Mouse (Mus musculus) right cerebral cortex, postnatal 25 days (tissue): ENCODE data around the gene Tmbim7.
"Not testable (repeated sequence)": the region's sequence is repeated elsewhere in the genome, so short reads cannot be mapped to it uniquely, and the experiment has no call there.

Experiments
- DNase-seq: peaks from one replicate; pipeline ENCODE4 v3.0.0; 2022

Gene Tmbim7

GRCm38 (mm10) chr5:3650881-3651280 is at the start of gene Tmbim7:
TSS of gene Tmbim7 (plus strand) at chr5:3651181.
- no peak for DNase-seq

- DNase-seq: no peak
Measured at GRCm38 (mm10) chr5:3607114-3607513, 43.9 kb upstream of the Tmbim7 start.

- DNase-seq: no peak
Measured at GRCm38 (mm10) chr5:3609241-3609640, 41.7 kb upstream of the Tmbim7 start.

- not testable (repeated sequence) for DNase-seq
Measured at GRCm38 (mm10) chr5:3611835-3612234, 39.1 kb upstream of the Tmbim7 start.

- DNase-seq: no peak
Measured at GRCm38 (mm10) chr5:3620486-3620885, 30.5 kb upstream of the Tmbim7 start.

GRCm38 (mm10) chr5:3630055-3630454 is 20.9 kb upstream of the Tmbim7 start:
- no peak for DNase-seq

- no peak for DNase-seq
Measured at GRCm38 (mm10) chr5:3631512-3632271, 19.3 kb upstream of the Tmbim7 start.

- DNase-seq: no peak
Measured at GRCm38 (mm10) chr5:3632285-3632684, 18.7 kb upstream of the Tmbim7 start.

- DNase-seq: no peak
Measured at GRCm38 (mm10) chr5:3633315-3633714, 17.7 kb upstream of the Tmbim7 start.

GRCm38 (mm10) chr5:3633951-3634350 is 17.0 kb upstream of the Tmbim7 start:
- no peak for DNase-seq

- DNase-seq: no peak
Measured at GRCm38 (mm10) chr5:3635286-3635685, 15.7 kb upstream of the Tmbim7 start.

- DNase-seq: no peak
Measured at GRCm38 (mm10) chr5:3644621-3645020, 6.4 kb upstream of the Tmbim7 start.

GRCm38 (mm10) chr5:3645326-3645725 is 5.7 kb upstream of the Tmbim7 start:
- DNase-seq: no peak

GRCm38 (mm10) chr5:3646539-3646938 is 4.4 kb upstream of the Tmbim7 start:
- no peak for DNase-seq

GRCm38 (mm10) chr5:3646991-3647707 is 3.8 kb upstream of the Tmbim7 start:
- DNase-seq: peak; percentile 37

- peak; percentile 78 for DNase-seq
Measured at GRCm38 (mm10) chr5:3647708-3648121, 3.3 kb upstream of the Tmbim7 start.

GRCm38 (mm10) chr5:3648206-3648848 is 2.7 kb upstream of the Tmbim7 start:
- DNase-seq: no peak

- DNase-seq: no peak
Measured at GRCm38 (mm10) chr5:3648849-3649210, 2.2 kb upstream of the Tmbim7 start.

- no peak for DNase-seq
Measured at GRCm38 (mm10) chr5:3651621-3652020, 640 bp downstream of the Tmbim7 start.

GRCm38 (mm10) chr5:3652903-3653575 is 2.1 kb downstream of the Tmbim7 start:
- DNase-seq: not testable (repeated sequence)

GRCm38 (mm10) chr5:3653801-3654200 is 2.8 kb downstream of the Tmbim7 start:
- no peak for DNase-seq

- no peak for DNase-seq
Measured at GRCm38 (mm10) chr5:3657085-3657484, 6.1 kb downstream of the Tmbim7 start, which contains the start of gene Gatad1. TSS of gene Gatad1 (minus strand) at chr5:3657185.

GRCm38 (mm10) chr5:3665225-3665624 is 14.2 kb downstream of the Tmbim7 start:
- no peak for DNase-seq
